Mouse (Mus musculus) CH12.LX (cell line): ENCODE measurements around the gene Cacna1c. TPM values are rescaled to one million over a fixed set of nuclear protein-coding genes. Genes with fewer than 3 reads are reported as not detected.

Experiments
- DNase-seq: peaks from one replicate; pipeline ENCODE4 v3.0.0-alpha.2; 2013; ENCODE audit errors: extremely low read depth
- H3K27ac ChIP-seq: 2 replicates; pipeline ENCODE4 v1.5.1; 2012; ENCODE audit warnings: low read depth, mild to moderate bottlenecking, control low read depth, moderate library complexity; ENCODE audit not compliant: insufficient read depth
- H3K27me3 ChIP-seq: replicated peaks from 2 replicates; pipeline ENCODE3; 2012; ENCODE audit warnings: inconsistent platforms
- H3K36me3 ChIP-seq, 2 experiments: replicated peaks in 1 of 2; 2 replicates each; pipeline versions ENCODE3 to v1.6.1; 2012; ENCODE audit warnings: inconsistent platforms in 1 of 2, low read length in 1 of 2, mild to moderate bottlenecking in 1 of 2, mixed read lengths in 1 of 2, moderate library complexity in 1 of 2; ENCODE audit not compliant: control insufficient read depth in 1 of 2, insufficient read depth in 1 of 2
- H3K4me1 ChIP-seq, 2 experiments: 2 replicates each; pipeline ENCODE4 v1.6.1; 2012; ENCODE audit warnings: inconsistent platforms in 1 of 2, moderate library complexity in 1 of 2; ENCODE audit not compliant: insufficient read depth in 2 of 2, control insufficient read depth in 1 of 2
- H3K4me2 ChIP-seq: 2 replicates; pipeline ENCODE4 v1.6.1; 2012; ENCODE audit warnings: low read depth, mild to moderate bottlenecking, control low read depth; ENCODE audit not compliant: poor library complexity, insufficient read depth, severe bottlenecking
- H3K4me3 ChIP-seq, 3 experiments: fragments of 150-350 bp in 1 of 3; sonication (generic) in 1 of 3; replicated peaks in 1 of 3; 2 replicates each; pipeline versions ENCODE3 to v1.5.1; 2011 to 2012; ENCODE audit warnings: low read depth in 2 of 3, low read length in 2 of 3, mild to moderate bottlenecking in 2 of 3, moderate library complexity in 2 of 3, control low read depth in 1 of 3, improper control_type of control experiment in 1 of 3, inconsistent platforms in 1 of 3, mixed read lengths in 1 of 3; ENCODE audit not compliant: poor library complexity in 1 of 3
- H3K79me2 ChIP-seq: replicated peaks from 2 replicates; pipeline ENCODE4 v1.6.1; 2012; ENCODE audit warnings: mild to moderate bottlenecking, moderate library complexity; ENCODE audit not compliant: control insufficient read depth, poor library complexity, insufficient read depth, severe bottlenecking; ENCODE audit errors: extremely low read depth
- H3K9ac ChIP-seq: 2 replicates; pipeline ENCODE4 v1.6.1; 2012; ENCODE audit warnings: low read depth, mild to moderate bottlenecking, control low read depth, moderate library complexity; ENCODE audit not compliant: insufficient read depth
- H3K9me3 ChIP-seq: replicated peaks from 2 replicates; pipeline ENCODE3; 2012; ENCODE audit warnings: low read length, inconsistent platforms, mixed read lengths
- CHD2 ChIP-seq: IDR thresholded peaks from 2 replicates; pipeline ENCODE4 v1.6.1; 2011; ENCODE audit warnings: low read length, improper control_type of control experiment
- E2F4 ChIP-seq: IDR thresholded peaks from 2 replicates; pipeline ENCODE4 v1.6.1; 2011; ENCODE audit warnings: low read depth, low read length, improper control_type of control experiment; ENCODE audit not compliant: insufficient replicate concordance
- ELF1 ChIP-seq: IDR thresholded peaks from 2 replicates; pipeline ENCODE4 v1.6.1; 2014; ENCODE audit warnings: low read depth, mild to moderate bottlenecking, inconsistent platforms, low read length, improper control_type of control experiment
- GABPA ChIP-seq: IDR thresholded peaks from 2 replicates; pipeline ENCODE4 v1.6.1; 2012; ENCODE audit warnings: low read depth, low read length, improper control_type of control experiment, inconsistent platforms; ENCODE audit not compliant: insufficient replicate concordance
- HCFC1 ChIP-seq: IDR thresholded peaks from 2 replicates; pipeline ENCODE4 v1.6.1; 2012; ENCODE audit warnings: low read depth, mild to moderate bottlenecking, inconsistent platforms, low read length, improper control_type of control experiment
- IRF4 ChIP-seq: IDR thresholded peaks from 2 replicates; pipeline ENCODE4 v1.6.1; 2014; ENCODE audit warnings: low read depth, mild to moderate bottlenecking, inconsistent platforms, low read length, improper control_type of control experiment
- JUND ChIP-seq: conservative IDR thresholded peaks from 2 replicates; pipeline ENCODE4 v1.6.1; 2011; ENCODE audit warnings: low read depth, low read length, improper control_type of control experiment
- KAT2A ChIP-seq: IDR thresholded peaks from 2 replicates; pipeline ENCODE4 v1.6.1; 2012; ENCODE audit warnings: low read length, improper control_type of control experiment, inconsistent platforms; ENCODE audit not compliant: insufficient replicate concordance
- MAFK ChIP-seq: IDR thresholded peaks from 2 replicates; pipeline ENCODE4 v1.6.1; 2011; ENCODE audit warnings: low read length, improper control_type of control experiment; ENCODE audit not compliant: insufficient replicate concordance
- MAX ChIP-seq: IDR thresholded peaks from 2 replicates; pipeline ENCODE4 v1.6.1; 2011; ENCODE audit warnings: low read length, improper control_type of control experiment
- MAZ ChIP-seq: IDR thresholded peaks from 2 replicates; pipeline ENCODE4 v1.6.1; 2012; ENCODE audit warnings: low read depth, mild to moderate bottlenecking, inconsistent platforms, low read length, improper control_type of control experiment, moderate library complexity
- MEF2A ChIP-seq: IDR thresholded peaks from 2 replicates; pipeline ENCODE4 v1.6.1; 2014; ENCODE audit warnings: low read depth, mild to moderate bottlenecking, inconsistent platforms, low read length, improper control_type of control experiment, borderline replicate concordance
- POLR2AphosphoS2 ChIP-seq: IDR thresholded peaks from 2 replicates; pipeline ENCODE4 v1.6.1; 2011; ENCODE audit warnings: low read depth, low read length, improper control_type of control experiment
- RCOR1 ChIP-seq: conservative IDR thresholded peaks from 2 replicates; pipeline ENCODE4 v1.6.1; 2012; ENCODE audit warnings: low read depth, mild to moderate bottlenecking, inconsistent platforms, low read length, improper control_type of control experiment
- SMC3 ChIP-seq: IDR thresholded peaks from 2 replicates; pipeline ENCODE4 v1.6.1; 2011; ENCODE audit warnings: low read depth, low read length, improper control_type of control experiment
- TBP ChIP-seq: conservative IDR thresholded peaks from 2 replicates; pipeline ENCODE4 v1.6.1; 2011; ENCODE audit warnings: low read depth, low read length, improper control_type of control experiment
- USF2 ChIP-seq: conservative IDR thresholded peaks from 2 replicates; pipeline ENCODE4 v1.6.1; 2011; ENCODE audit warnings: low read depth, low read length, improper control_type of control experiment
- ZKSCAN1 ChIP-seq: IDR thresholded peaks from 2 replicates; pipeline ENCODE4 v1.6.1; 2012; ENCODE audit warnings: low read depth, inconsistent platforms, low read length, improper control_type of control experiment, borderline replicate concordance
- ZMIZ1 ChIP-seq: IDR thresholded peaks from 2 replicates; pipeline ENCODE4 v1.6.1; 2012; ENCODE audit warnings: low read depth, mild to moderate bottlenecking, inconsistent platforms, low read length, improper control_type of control experiment
- dilution Hi-C: fragments of 300-500 bp; cut with MboI; formaldehyde crosslinking; loops from 2 replicates; pipeline ENCODE4 v1.14.3; 2020; ENCODE audit warnings: low sequenced_read_pairs; ENCODE audit not compliant: extremely low pct_unique_long_range_greater_than_20kb, extremely low pct_ligation_motif_present
- in situ Hi-C: fragments of 300-500 bp; cut with MboI; formaldehyde crosslinking; loops from 3 replicates; pipeline ENCODE4 v1.14.3; 2019; ENCODE audit warnings: low sequenced_read_pairs, low pct_ligation_motif_present, low pct_unique_long_range_greater_than_20kb, mixed read lengths
- polyA plus RNA-seq: library from polyadenylated mRNA; unstranded; fragments of >175 nt; gene quantifications from 2 replicates; pipeline ENCODE4 v1.2.1, GENCODE M21; 2012; ENCODE audit warnings: low read depth; ENCODE audit not compliant: insufficient read length
- total RNA-seq, 2 experiments: library from RNA; depleted of rRNA; stranded (reverse); fragments of 300-350 nt in 1 of 2; fragments of >200 nt in 1 of 2; gene quantifications; 2 replicates each; pipeline ENCODE4 v1.2.3; 2012 to 2014

The Cacna1c gene
- total and polyA plus RNA-seq, 3 experiments = 0.04 TPM; not detected in 2

DNA sequence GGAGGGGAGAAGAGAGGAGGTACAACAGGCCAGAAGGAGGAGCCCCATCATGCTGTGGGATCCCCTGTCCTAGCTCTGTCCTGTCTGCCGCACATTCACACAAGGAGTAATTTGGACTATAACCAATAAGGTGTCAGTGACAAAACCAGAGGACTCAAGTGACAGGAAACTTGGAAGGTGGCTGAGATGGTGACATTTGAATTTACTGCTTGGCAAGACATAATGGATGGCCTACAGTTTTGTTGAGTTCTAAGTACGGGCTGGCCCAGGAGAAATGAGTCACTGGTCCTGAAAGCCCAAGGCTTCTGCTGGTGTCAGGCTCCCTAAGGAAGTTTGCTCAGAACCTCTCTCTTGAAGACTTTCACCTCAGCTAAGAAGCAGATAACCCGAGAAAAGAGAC is 196.0 kb downstream of the Cacna1c start:
- H3K27ac ChIP-seq = no peak overlapping the region
- DNase-seq = no peak
- H3K4me1 ChIP-seq = no peaks in the 10 kb centered on the region
- H3K4me3 ChIP-seq = no peak overlapping the region
- in situ Hi-C loops = no loop called here
- H3K36me3 ChIP-seq = no peaks in the 10 kb centered on the region
- dilution Hi-C loops = no loop called here
- TF ChIP-seq TBP (no peak), SMC3 (no peak), MAX (no peak), IRF4 (no peak), HCFC1 (no peak), ZKSCAN1 (no peak), GABPA (no peak), JUND (no peak), E2F4 (no peak), POLR2AphosphoS2 (no peak)
- TF ChIP-seq, all 38 proteins: peak for 0
- Histone ChIP-seq H3K9me3 (no peaks in the 10 kb centered on the region), H3K27me3 (peaks cover 92% of the 10 kb centered on the region), H3K9ac (no peak overlapping the region), H3K79me2 (no peaks in the 10 kb centered on the region), H3K4me2 (no peak overlapping the region)

DNA sequence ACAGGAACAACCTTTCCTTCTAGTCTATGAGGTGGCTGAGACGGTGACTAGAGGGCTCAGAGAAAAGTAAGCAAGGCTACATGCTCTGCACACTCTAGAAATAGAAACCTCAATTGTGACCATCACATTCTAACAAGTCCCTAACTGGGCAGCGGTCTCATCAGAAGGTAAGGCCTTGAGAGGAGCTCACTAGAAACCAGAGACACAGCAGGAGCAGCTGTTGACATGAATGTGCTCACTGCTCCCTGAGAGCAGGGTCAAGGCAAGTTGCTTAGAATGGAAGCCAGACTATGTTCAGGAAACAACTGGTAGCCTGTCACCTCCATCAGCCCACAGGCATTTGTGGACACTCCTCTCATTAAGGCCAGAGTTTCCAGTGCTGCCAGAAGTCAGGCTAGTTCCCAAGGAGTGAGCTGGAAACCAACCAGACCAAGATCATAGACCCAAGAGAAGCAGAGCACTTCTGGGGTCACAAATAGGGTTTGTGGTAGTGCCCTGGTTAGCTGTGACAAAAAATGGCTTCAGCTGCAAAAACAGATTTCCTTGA is 196.8 kb downstream of the Cacna1c start:
- no peak overlapping the region for H3K4me3 ChIP-seq
- dilution Hi-C loops (no loop called here), in situ Hi-C loops (no loop called here)
- no peak for DNase-seq
- H3K27ac ChIP-seq = no peak overlapping the region
- peaks cover 90% of the 10 kb centered on the region for H3K27me3 ChIP-seq
- no peaks in the 10 kb centered on the region for H3K36me3 ChIP-seq
- no peak overlapping the region for H3K4me2 ChIP-seq
- H3K9me3 ChIP-seq = no peaks in the 10 kb centered on the region
- TF ChIP-seq ELF1 (no peak), ZMIZ1 (no peak), MAFK (no peak), TBP (no peak), ZKSCAN1 (no peak), USF2 (no peak), KAT2A (no peak), MAZ (no peak), RCOR1 (no peak), MAX (no peak), CHD2 (no peak), MEF2A (no peak)
- no peaks in the 10 kb centered on the region for H3K4me1 ChIP-seq
- no peaks in the 10 kb centered on the region for H3K79me2 ChIP-seq
- no peak overlapping the region for H3K9ac ChIP-seq
